Mouse (Mus musculus): ENCODE results near the gene Ahdc1. TPM values are rescaled to one million over a fixed set of nuclear protein-coding genes. Genes with fewer than 3 reads are reported as not detected.

The Ahdc1 gene
- polyA plus RNA-seq, 1 experiment from 2014 or later, result 6.9 TPM

GRCm38 (mm10) chr4:133073192-133073591 lies 62.1 kb downstream of the Ahdc1 start:
- no peak overlapping the region for H3K27ac ChIP-seq (replicated peaks)
- no peak for ATAC-seq (ENCODE audit: extremely low read depth, insufficient number of reproducible peaks, low FRiP score, low TSS enrichment)

GRCm38 (mm10) chr4:133074070-133074819 lies 63.2 kb downstream of the Ahdc1 start:
- H3K36me3 ChIP-seq, result peaks cover 94% of the 10 kb centered on the region
- peak overlapping the region; percentile 73 for H3K9ac ChIP-seq
- no peak overlapping the region for H3K4me2 ChIP-seq
- H3K27me3 ChIP-seq (replicated peaks), result no peaks in the 10 kb centered on the region
- H3K4me1 ChIP-seq, result peaks cover 89% of the 10 kb centered on the region
- WGBS, result 39% methylated on average over 9 of the region's 9 CpGs
- no peaks in the 10 kb centered on the region for H3K9me3 ChIP-seq
- peak overlapping the region; percentile 70 for H3K27ac ChIP-seq (replicated peaks)
- ATAC-seq (ENCODE audit: extremely low read depth, insufficient number of reproducible peaks, low FRiP score, low TSS enrichment), result no peak
- no peak overlapping the region for H3K4me3 ChIP-seq

More at GRCm38 (mm10) chr4:133073192-133073591, 62.1 kb downstream of the Ahdc1 start:
- Histone ChIP-seq H3K36me3 (peaks cover 94% of the 10 kb centered on the region), H3K4me2 (no peak overlapping the region), H3K4me1 (peaks cover 89% of the 10 kb centered on the region), H3K9ac (peak overlapping the region; percentile 73), H3K9me3 (no peaks in the 10 kb centered on the region), H3K27me3 (replicated peaks) (no peaks in the 10 kb centered on the region), H3K4me3 (no peak overlapping the region)
- WGBS, result 53% methylated on average over 8 of the region's 8 CpGs

GRCm38 (mm10) chr4:133074894-133075572 lies 64.0 kb downstream of the Ahdc1 start:
- peaks cover 89% of the 10 kb centered on the region for H3K36me3 ChIP-seq

GRCm38 (mm10) chr4:133078947-133079346 lies 67.9 kb downstream of the Ahdc1 start:
- H3K36me3 ChIP-seq, result peaks cover 62% of the 10 kb centered on the region
- H3K4me2 ChIP-seq, result no peak overlapping the region
- WGBS, result 32% methylated on average over 5 of the region's 5 CpGs
- H3K9me3 ChIP-seq, result no peaks in the 10 kb centered on the region
- peaks cover 70% of the 10 kb centered on the region for H3K4me1 ChIP-seq
- H3K27ac ChIP-seq (replicated peaks), result peak overlapping the region; percentile 70
- H3K9ac ChIP-seq, result peak overlapping the region; percentile 8; the same call in 1 of the 2 replicates
- ATAC-seq (ENCODE audit: extremely low read depth, insufficient number of reproducible peaks, low FRiP score, low TSS enrichment), result no peak
- no peak overlapping the region for H3K4me3 ChIP-seq
- no peaks in the 10 kb centered on the region for H3K27me3 ChIP-seq (replicated peaks)

More at GRCm38 (mm10) chr4:133074894-133075572, 64.0 kb downstream of the Ahdc1 start:
- Histone ChIP-seq H3K4me1 (peaks cover 89% of the 10 kb centered on the region), H3K9me3 (no peaks in the 10 kb centered on the region), H3K4me2 (no peak overlapping the region), H3K27me3 (replicated peaks) (no peaks in the 10 kb centered on the region), H3K9ac (peak overlapping the region; percentile 73), H3K4me3 (no peak overlapping the region), H3K27ac (replicated peaks) (peak overlapping the region; percentile 70)
- WGBS, result 28% methylated on average over 8 of the region's 8 CpGs
- no peak for ATAC-seq (ENCODE audit: extremely low read depth, insufficient number of reproducible peaks, low FRiP score, low TSS enrichment)

GRCm38 (mm10) chr4:133079416-133080113 lies 68.5 kb downstream of the Ahdc1 start:
- H3K36me3 ChIP-seq, result peaks cover 60% of the 10 kb centered on the region
- no peak for ATAC-seq (ENCODE audit: extremely low read depth, insufficient number of reproducible peaks, low FRiP score, low TSS enrichment)
- no peaks in the 10 kb centered on the region for H3K9me3 ChIP-seq
- WGBS, result 26% methylated on average over 7 of the region's 7 CpGs
- no peak overlapping the region for H3K4me2 ChIP-seq
- peaks cover 70% of the 10 kb centered on the region for H3K4me1 ChIP-seq
- no peaks in the 10 kb centered on the region for H3K27me3 ChIP-seq (replicated peaks)
- H3K27ac ChIP-seq (replicated peaks), result peak overlapping the region; percentile 70
- peak overlapping the region; percentile 68 for H3K9ac ChIP-seq
- H3K4me3 ChIP-seq, result no peak overlapping the region

- H3K9ac ChIP-seq, result no peak overlapping the region
- H3K4me1 ChIP-seq, result peaks cover 72% of the 10 kb centered on the region
- 94% methylated on average over 3 of the region's 3 CpGs for WGBS
- H3K27ac ChIP-seq (replicated peaks), result 0 out of 2 replicates have a peak overlapping the region, but pooled peaks have one; percentile 30
- H3K4me3 ChIP-seq, result no peak overlapping the region
- no peak overlapping the region for H3K4me2 ChIP-seq
- H3K36me3 ChIP-seq, result peaks cover 47% of the 10 kb centered on the region
- no peaks in the 10 kb centered on the region for H3K9me3 ChIP-seq
- H3K27me3 ChIP-seq (replicated peaks), result no peaks in the 10 kb centered on the region
- no peak for ATAC-seq (ENCODE audit: extremely low read depth, insufficient number of reproducible peaks, low FRiP score, low TSS enrichment)
Observed at GRCm38 (mm10) chr4:133080862-133081261, 69.8 kb downstream of the Ahdc1 start.

- Histone ChIP-seq H3K9me3 (no peaks in the 10 kb centered on the region), H3K4me2 (no peak overlapping the region), H3K9ac (no peak overlapping the region), H3K4me3 (no peak overlapping the region), H3K27ac (replicated peaks) (0 out of 2 replicates have a peak overlapping the region, but pooled peaks have one; percentile 24), H3K4me1 (peaks cover 77% of the 10 kb centered on the region), H3K36me3 (peaks cover 33% of the 10 kb centered on the region), H3K27me3 (replicated peaks) (no peaks in the 10 kb centered on the region)
- no peak for ATAC-seq (ENCODE audit: extremely low read depth, insufficient number of reproducible peaks, low FRiP score, low TSS enrichment)
- 82% methylated on average over 6 of the region's 6 CpGs for WGBS
Observed at GRCm38 (mm10) chr4:133082216-133082773, 71.2 kb downstream of the Ahdc1 start.

GRCm38 (mm10) chr4:133083991-133084861 lies 73.2 kb downstream of the Ahdc1 start:
- H3K27ac ChIP-seq (replicated peaks), result peak overlapping the region; percentile 99
- H3K27me3 ChIP-seq (replicated peaks), result no peaks in the 10 kb centered on the region
- peak overlapping the region; percentile 53 for H3K4me3 ChIP-seq
- H3K36me3 ChIP-seq, result peaks cover 16% of the 10 kb centered on the region
- 5% methylated on average over 3 of the region's 3 CpGs for WGBS
- peak overlapping the region; percentile 80 for H3K9ac ChIP-seq
- no peaks in the 10 kb centered on the region for H3K9me3 ChIP-seq
- H3K4me2 ChIP-seq, result peak overlapping the region; percentile 87
- no peak for ATAC-seq (ENCODE audit: extremely low read depth, insufficient number of reproducible peaks, low FRiP score, low TSS enrichment)
- peaks cover 78% of the 10 kb centered on the region for H3K4me1 ChIP-seq

- Histone ChIP-seq H3K4me3 (peak overlapping the region; percentile 53), H3K9ac (peak overlapping the region; percentile 80), H3K27ac (replicated peaks) (peak overlapping the region; percentile 99), H3K4me1 (peaks cover 78% of the 10 kb centered on the region), H3K9me3 (no peaks in the 10 kb centered on the region), H3K36me3 (peaks cover 10% of the 10 kb centered on the region), H3K4me2 (peak overlapping the region; percentile 87), H3K27me3 (replicated peaks) (no peaks in the 10 kb centered on the region)
- peak; percentile 47; the same call in 1 of the 2 replicates for ATAC-seq (ENCODE audit: extremely low read depth, insufficient number of reproducible peaks, low FRiP score, low TSS enrichment)
- WGBS, result 1% methylated on average over 53 of the region's 53 CpGs
Observed at GRCm38 (mm10) chr4:133085011-133085782, 74.1 kb downstream of the Ahdc1 start.
